Mouse (Mus musculus) mouse embryonic stem cell (cell line): ENCODE data around the gene C1qtnf3.
"Not testable (repeated sequence)": the region's sequence is repeated elsewhere in the genome, so short reads cannot be mapped to it uniquely, and the experiment has no call there.

Experiments used
- in situ Hi-C, 2 experiments: fragments of 300-500 bp; cut with MboI; formaldehyde crosslinking; loops; 1 replicate in 1 of 2; 3 replicates in 1 of 2; pipeline ENCODE4 v1.14.3; 2019 to 2020; ENCODE audit warnings: low sequenced_read_pairs in 2 of 2, low pct_unique_long_range_greater_than_20kb in 1 of 2, mixed read lengths in 1 of 2; ENCODE audit not compliant: unreplicated experiment in 1 of 2

C1qtnf3 gene

GRCm38 (mm10) chr15:10954381-10955016 lies 2.4 kb downstream of the C1qtnf3 start:
- in situ Hi-C loops = no loop called here

GRCm38 (mm10) chr15:10955156-10955555 lies 3.0 kb downstream of the C1qtnf3 start:
- in situ Hi-C loops = no loop called here

GRCm38 (mm10) chr15:10956706-10957105 lies 4.6 kb downstream of the C1qtnf3 start:
- in situ Hi-C loops = no loop called here

GRCm38 (mm10) chr15:10959277-10960026 lies 7.3 kb downstream of the C1qtnf3 start:
- in situ Hi-C loops = no loop called here

- in situ Hi-C loops = no loop called here
Observed at GRCm38 (mm10) chr15:10960267-10960666, 8.1 kb downstream of the C1qtnf3 start.

- in situ Hi-C loops = no loop called here
Observed at GRCm38 (mm10) chr15:10962601-10963000, 10.5 kb downstream of the C1qtnf3 start.

GRCm38 (mm10) chr15:10969439-10969838 lies 17.3 kb downstream of the C1qtnf3 start:
- in situ Hi-C loops = no loop called here

- in situ Hi-C loops = no loop called here
Observed at GRCm38 (mm10) chr15:10970777-10971176, 18.6 kb downstream of the C1qtnf3 start.

- in situ Hi-C loops = no loop called here
Observed at GRCm38 (mm10) chr15:10977151-10977550, 25.0 kb downstream of the C1qtnf3 start.

GRCm38 (mm10) chr15:10980712-10981111 lies 28.6 kb downstream of the C1qtnf3 start:
- in situ Hi-C loops = no loop called here

- in situ Hi-C loops = no loop called here
Observed at GRCm38 (mm10) chr15:10981377-10982063, 29.4 kb downstream of the C1qtnf3 start, which contains the start of gene Amacr. TSS of gene Amacr (plus strand) at chr15:10981756.

- in situ Hi-C loops = no loop called here
Observed at GRCm38 (mm10) chr15:10982064-10982435, 29.9 kb downstream of the C1qtnf3 start.

GRCm38 (mm10) chr15:10985756-10986155 lies 33.6 kb downstream of the C1qtnf3 start:
- in situ Hi-C loops = no loop called here

- in situ Hi-C loops = not testable (repeated sequence)
Observed at GRCm38 (mm10) chr15:10986477-10986876, 34.3 kb downstream of the C1qtnf3 start.

GRCm38 (mm10) chr15:10990411-10990810 lies 38.3 kb downstream of the C1qtnf3 start:
- in situ Hi-C loops = no loop called here

- in situ Hi-C loops = no loop called here
Observed at GRCm38 (mm10) chr15:10991566-10991965, 39.4 kb downstream of the C1qtnf3 start.

- in situ Hi-C loops = loop anchor here in 1 of 2 experiments (10.0 kb wide), 1 partner anchor 375 kb away; no protein-coding TSS in a partner anchor
Observed at GRCm38 (mm10) chr15:10999832-11000231, 47.7 kb downstream of the C1qtnf3 start.

GRCm38 (mm10) chr15:11000421-11000820 lies 48.3 kb downstream of the C1qtnf3 start, which contains the start of gene Slc45a2:
TSS of gene Slc45a2 (plus strand) at chr15:11000721.
- in situ Hi-C loops = loop anchor here in 1 of 2 experiments (10.0 kb wide), 1 partner anchor 374 kb away; no protein-coding TSS in a partner anchor

GRCm38 (mm10) chr15:11003791-11004190 lies 51.7 kb downstream of the C1qtnf3 start:
- in situ Hi-C loops = loop anchor here in 1 of 2 experiments (10.0 kb wide), 1 partner anchor 371 kb away; no protein-coding TSS in a partner anchor
